Mouse (Mus musculus) gastrocnemius, postnatal 4 days (tissue): Measurements from ENCODE around the gene 2310030G06Rik. TPM values are rescaled to one million over a fixed set of nuclear protein-coding genes. Genes with fewer than 3 reads are reported as not detected.

Source experiments
- DNase-seq, 2 experiments: peaks; one replicate each; pipeline ENCODE4 v3.0.0; 2021 to 2022; ENCODE audit warnings: low spot score in 2 of 2, mixed read lengths in 2 of 2
- long read RNA-seq, 2 experiments: library from polyadenylated mRNA; stranded (forward); transcript quantifications; one replicate each; pipeline ENCODE4 v2.0.0; 2021
- total RNA-seq, 2 experiments: library from RNA; stranded (reverse); gene quantifications; 2 replicates each; pipeline ENCODE4 v1.2.3; 2021

The 2310030G06Rik gene
- total RNA-seq, result 1 to 10 TPM; 2.1 to 2.2 TPM
- long read RNA-seq, experiment 1, partial matches to known transcripts, result 0 of 3 reads
- long read RNA-seq, experiment 1, other reads (novel, unspliced or antisense), result 0 of 3 reads
- long read RNA-seq, experiment 2, partial matches to known transcripts, result 0 of 1 reads
- long read RNA-seq, experiment 2, other reads (novel, unspliced or antisense), result 1 of 1 reads

DNA sequence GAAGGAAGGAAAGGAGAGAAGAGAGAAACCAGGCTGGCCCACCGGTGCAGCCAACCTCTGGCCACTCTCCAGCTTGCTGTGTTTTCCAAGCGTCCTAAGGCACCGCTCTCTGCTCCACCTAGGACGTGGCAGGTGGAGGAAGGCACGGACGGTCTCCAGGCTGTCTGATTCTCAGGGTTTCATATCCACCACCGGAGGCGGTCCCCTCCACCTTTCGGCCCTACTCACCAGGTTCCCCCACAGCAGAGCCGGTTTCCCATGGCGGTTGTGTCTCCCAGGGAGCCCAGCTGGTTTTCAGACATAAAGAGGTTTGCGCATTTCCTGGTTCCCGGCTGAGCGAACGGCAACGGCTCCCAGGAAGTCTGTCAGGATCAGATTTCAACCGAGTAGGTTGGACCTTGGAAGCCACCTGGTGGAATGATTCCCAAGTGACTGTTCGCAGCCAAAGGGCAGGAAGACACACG, at the start of gene 2310030G06Rik:
TSS of gene 2310030G06Rik (minus strand) at position 323 of the 464 bp plus-strand sequence.
- DNase-seq, result no peak

DNA sequence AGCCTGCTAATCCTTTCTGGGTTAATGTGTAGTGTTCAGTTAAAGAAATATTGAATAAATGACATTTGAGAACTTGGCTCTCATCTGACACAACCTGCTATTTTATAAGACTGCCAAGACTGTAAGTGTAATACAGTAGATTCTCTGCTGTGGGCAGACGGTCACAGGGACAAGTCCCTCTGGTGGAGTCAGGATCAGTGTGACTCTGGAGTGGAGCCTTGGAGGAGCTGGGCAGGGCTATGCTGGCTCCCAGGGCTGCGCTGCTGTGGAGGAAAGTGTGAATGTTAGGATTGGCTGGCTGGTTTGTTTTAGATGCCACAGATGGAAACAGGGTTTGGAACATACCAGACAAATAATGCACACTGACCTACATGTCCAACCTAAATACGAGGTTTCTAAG, 48.9 kb upstream of the 2310030G06Rik start:
- DNase-seq, result no peak

- no peak for DNase-seq
Observed at GRCm38 (mm10) chr9:50782155-50782554, 35.8 kb upstream of the 2310030G06Rik start.

DNA sequence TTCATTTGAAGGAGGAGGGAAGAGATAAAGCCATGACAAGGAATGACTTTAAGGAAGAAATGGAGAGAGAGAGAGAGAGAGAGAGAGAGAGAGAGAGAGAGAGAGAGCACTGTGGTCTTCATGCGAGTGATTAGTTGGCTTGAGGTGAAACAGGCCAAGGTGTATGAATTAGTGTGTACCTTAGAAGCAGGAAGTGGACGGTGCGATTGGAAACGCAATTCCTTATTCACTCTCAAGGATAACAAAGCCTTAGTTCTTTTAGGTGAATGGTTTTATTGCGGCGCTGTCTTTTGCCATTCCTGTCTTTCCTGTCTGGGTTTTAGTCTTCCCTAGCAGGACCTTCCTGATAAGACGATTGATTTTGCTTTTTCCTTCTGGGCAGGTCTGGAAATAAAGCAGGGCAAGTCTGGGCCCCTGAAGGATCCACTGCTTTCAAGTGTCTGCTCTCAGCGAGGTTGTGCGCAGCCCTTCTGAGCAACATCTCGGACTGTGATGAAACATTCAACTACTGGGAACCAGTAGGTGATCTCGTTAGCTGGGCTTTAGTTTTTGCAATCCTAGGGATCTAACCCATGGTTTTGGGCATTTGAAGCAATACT, 29.9 kb upstream of the 2310030G06Rik start:
- DNase-seq, result no peak

- no peak for DNase-seq
Observed at GRCm38 (mm10) chr9:50775662-50776126, 29.4 kb upstream of the 2310030G06Rik start.

DNA sequence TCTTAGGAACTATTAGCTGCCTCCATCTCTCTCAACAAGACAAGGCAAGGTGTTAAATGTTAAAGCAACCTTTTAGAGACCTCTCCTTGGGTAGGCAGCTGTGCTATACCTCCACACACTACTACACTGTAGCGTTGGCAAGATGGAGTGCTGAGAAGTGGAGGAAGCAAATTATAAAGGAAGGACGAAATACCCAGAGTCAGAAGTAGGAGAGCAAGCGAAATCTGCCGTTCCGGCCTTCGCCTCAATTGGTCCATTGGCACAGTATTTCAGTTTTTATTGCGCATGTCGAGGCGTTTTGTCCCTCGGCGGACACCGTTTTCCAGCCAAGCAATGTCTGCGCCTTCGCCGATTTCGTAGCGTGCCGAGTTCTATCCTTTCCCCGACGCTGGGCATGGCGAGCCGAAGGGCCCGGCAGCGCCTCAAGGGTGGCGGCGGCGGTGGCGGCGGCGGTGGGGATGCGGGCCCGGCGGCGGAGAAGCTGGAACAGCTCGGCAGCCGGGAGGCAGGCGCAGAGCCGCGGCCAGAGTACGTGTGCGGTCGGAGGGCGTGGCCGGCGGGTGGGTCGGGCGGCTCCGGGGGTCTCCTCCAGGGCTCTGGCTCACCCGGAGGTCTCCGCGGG, 28.8 kb upstream of the 2310030G06Rik start, which contains the start of the genes Alg9 and 1110032A03Rik:
TSS of gene Alg9 (plus strand) at position 29 of the 622 bp plus-strand sequence.
TSS of gene 1110032A03Rik (minus strand) at position 530 of the 622 bp plus-strand sequence.
- DNase-seq, result peak; percentile 80 to 92

DNA sequence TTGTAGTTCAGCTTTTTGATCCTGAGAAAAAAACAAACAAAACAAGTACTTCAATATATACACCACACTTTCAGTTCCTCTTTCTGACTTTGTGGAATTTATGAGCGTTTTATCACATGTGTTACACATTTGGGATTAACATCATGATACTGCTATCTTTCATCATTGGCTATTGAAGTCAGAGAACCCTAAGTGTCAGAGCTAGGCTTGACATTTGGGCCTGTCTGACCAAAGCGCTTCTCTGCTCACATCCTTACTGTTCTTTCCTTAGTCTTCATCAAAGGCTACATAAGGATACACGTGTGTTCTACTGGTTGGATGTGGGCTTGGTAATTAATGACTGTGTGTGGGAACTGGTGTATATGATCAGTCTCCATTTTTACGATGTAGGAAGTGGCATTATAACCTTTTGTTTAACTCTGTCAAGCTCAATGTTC, 27.7 kb upstream of the 2310030G06Rik start:
- no peak for DNase-seq

DNA sequence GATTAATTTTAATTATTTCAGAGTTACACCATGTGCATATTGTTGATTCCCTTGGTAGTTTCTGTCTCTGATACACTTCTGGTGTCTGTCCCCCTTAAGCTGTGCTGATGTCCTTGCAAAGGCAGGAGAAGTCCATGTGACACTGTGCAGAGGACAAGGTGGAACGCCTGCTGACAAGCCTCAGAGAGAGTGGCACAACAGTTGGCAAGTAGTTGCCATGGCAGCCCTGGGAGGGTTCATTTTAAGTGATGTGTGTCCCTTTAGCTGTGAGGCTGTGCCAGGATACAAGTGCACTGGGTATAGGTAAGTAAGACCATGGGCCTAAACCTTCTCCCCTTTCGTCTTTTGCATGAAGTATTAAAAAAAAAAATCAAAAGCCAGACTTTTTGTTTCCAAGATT, 23.7 kb upstream of the 2310030G06Rik start:
- DNase-seq, result no peak

DNA sequence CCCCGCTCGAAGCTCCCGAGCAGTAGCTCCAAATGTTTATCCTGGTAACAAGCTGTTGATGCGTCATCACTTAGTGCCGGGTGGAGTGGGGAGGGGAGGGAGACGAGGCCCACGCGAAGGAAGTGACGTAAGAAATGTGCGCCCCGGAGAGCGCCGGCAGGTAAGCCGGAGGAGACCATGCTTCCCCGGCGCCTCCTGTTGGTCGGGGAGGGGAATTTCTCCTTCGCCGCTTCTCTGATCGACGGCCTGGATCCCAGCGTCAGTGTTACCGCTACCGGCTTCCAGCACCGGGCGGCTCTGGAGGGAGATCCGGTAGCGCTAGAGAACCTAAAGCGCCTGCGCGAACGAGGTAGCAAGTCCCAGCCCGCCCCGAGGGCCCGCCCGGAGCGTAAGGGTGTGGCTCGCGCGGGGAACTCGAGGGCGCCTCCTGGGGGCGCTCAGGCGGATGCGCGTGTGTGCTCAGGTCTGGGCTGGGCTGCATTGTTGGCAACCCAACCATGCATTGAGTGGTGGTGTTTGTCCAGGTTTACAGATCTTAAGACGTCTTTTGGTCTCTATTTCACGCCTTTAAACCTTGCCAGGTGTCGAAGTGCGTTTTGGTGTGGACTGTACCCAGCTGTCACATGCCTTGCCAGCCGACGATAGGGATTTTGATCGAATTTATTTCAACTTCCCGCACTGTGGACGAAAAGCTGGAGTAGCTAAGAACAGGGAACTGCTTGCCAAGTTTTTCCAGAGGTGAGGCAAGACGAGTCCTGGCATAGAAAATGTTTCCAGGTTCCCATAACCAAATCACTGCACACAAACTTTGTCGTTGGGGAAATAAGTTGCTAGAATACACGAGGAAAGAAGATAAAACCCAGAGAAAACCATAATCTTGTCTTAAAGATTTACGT, 22.0 kb upstream of the 2310030G06Rik start, which contains the start of gene Fdxacb1:
TSS of gene Fdxacb1 (plus strand) at position 130 of the 896 bp plus-strand sequence.
- peak; percentile 88 to 96 for DNase-seq

DNA sequence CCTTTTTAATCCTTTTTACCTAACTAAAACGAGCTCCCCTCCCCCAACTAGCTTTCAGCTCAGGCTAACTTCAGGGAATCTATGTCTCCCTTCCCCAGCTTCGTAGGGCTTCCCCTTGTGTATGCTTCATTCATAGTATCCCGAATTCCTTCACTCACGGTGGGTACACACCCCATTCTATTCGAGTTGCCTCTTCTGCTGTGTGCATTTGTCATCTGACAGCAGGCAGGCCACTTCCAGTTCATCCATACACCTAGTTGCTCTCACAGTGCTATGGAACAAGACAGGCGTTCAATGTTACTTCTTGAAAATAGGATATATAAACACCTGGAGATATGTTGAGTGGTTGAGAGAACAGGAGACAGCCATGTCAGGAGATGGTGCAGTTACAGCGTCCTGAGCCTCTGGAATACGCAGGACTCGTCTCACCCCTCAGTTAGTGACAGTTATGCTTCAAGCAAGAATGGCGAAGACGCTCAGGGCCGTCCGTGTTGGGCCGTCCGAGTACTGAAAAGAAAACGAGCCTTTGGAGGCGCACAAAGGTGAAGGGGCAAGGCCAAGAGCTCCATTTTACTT, 21.3 kb upstream of the 2310030G06Rik start:
- DNase-seq, result no peak

DNA sequence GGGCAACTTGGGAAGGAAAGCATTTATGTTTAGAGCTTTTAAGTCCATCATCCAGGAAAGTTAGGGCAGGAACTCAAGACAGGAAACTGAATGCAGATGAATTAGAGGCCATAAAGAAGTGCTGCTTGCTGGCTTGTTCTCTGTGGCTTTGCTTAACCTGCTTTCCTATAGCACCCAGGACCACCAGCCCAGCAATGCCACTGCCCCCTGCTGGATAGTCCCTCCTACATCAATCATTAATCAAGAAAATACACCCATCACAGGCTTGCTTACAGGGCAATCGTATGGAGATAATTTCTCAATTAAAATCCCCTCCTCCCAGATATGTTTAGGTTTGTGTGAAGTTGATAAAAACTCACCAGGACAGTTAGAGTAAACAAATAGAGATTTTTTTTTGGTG, 17.0 kb upstream of the 2310030G06Rik start:
- DNase-seq, result no peak

GRCm38 (mm10) chr9:50761520-50762243, 15.3 kb upstream of the 2310030G06Rik start:
- DNase-seq, result no peak

DNA sequence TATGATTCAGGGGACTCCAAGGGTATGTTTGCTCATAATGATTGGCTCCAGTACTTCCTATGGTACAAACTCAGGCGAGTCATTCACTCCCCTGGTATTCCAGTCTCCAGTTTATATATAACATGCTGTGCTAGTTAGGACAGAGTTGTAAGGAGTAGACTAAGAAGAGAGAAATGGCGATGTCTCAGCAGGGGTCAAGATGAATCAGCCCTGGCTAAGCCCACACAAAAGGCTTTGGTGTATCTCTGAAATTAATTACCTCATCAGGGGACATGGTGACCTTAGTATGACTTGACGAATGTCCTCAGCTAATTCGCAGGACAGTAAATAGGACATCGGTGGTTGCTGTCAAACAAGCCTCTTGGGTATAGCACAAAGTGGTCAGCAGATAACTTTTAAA, 10.4 kb upstream of the 2310030G06Rik start:
- DNase-seq, result no peak

GRCm38 (mm10) chr9:50753947-50754346, 7.6 kb upstream of the 2310030G06Rik start:
- no peak for DNase-seq

DNA sequence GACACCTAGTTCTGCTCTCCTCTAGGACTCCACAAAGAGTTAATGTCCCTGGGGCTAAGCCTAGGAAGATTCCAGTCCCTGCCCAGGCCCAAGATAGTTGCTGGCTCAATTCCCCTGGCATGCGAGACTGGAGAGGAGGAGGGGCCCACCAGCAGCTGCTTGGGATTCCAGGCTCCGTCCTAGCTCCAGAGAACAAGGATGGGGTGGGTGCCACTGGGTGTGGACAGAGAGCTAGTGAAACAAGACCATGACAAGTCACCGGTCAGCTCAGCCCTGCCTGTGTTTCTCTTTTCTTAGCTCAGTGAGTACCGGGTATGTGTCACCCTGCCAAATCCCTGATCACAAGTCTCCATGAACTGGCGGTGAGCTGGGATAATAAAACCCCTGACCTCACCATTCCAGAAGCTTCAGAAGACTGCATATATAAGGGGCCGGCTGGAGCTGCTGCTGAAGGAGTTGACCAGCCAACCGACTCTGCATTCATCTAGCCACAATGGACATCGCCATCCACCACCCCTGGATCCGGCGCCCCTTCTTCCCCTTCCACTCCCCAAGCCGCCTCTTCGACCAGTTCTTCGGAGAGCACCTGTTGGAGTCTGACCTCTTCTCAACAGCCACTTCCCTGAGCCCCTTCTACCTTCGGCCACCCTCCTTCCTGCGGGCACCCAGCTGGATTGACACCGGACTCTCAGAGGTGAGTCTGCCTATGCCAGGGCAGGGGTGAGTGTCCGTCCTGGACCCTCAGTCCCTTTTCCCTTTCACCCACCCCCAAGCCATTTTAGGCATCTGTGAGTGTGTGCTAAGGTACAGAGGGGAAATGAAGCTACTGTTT, 6.7 kb upstream of the 2310030G06Rik start:
- peak; percentile 72 to 89 for DNase-seq

- peak in 1 of 2 experiments; percentile 51 for DNase-seq
Observed at GRCm38 (mm10) chr9:50752054-50752602, 5.8 kb upstream of the 2310030G06Rik start, which contains the start of gene Hspb2. Gene Hspb2, minus strand, starts transcription at chr9:50752354.

GRCm38 (mm10) chr9:50751323-50751722, 5.0 kb upstream of the 2310030G06Rik start, which contains the start of gene Cryab:
Gene Cryab, plus strand, starts transcription at chr9:50751325.
- peak in 1 of 2 experiments; percentile 16 for DNase-seq

DNA sequence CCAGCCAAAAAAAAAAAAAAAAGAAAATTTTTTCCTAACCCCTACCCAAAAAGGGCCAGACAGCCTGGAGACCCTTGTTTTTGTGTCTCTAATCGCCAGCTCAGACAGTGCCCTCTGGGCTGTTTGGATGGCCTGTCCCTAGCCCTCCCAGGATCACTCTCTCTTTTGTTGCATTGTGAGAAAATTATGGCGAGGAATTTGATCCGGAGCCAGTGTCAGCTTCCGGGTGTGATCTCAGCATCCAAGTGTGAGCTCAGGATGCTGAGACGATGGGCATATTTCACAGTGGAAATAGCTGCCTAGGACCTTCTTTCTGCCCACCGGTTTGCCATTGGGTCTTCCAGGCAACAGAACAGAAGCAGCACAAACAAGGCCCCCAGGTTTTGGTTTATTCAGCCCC, 4.4 kb upstream of the 2310030G06Rik start:
- DNase-seq, result no peak
